Mouse (Mus musculus): ENCODE data around the gene Sgce. TPM values are rescaled to one million over a fixed set of nuclear protein-coding genes. Genes with fewer than 3 reads are reported as not detected.
"Not testable (repeated sequence)": the region's sequence is repeated elsewhere in the genome, so short reads cannot be mapped to it uniquely, and the experiment has no call there.

Sgce gene
- total RNA-seq (2014; rRNA removed) = 25.5 and 29.7 TPM in 2 replicates
- polyA plus RNA-seq (2015; fragmentation: Nextera tagmentation; extraction: Ambion mirVana) = 46.2 and 51.3 TPM in 2 replicates

DNA sequence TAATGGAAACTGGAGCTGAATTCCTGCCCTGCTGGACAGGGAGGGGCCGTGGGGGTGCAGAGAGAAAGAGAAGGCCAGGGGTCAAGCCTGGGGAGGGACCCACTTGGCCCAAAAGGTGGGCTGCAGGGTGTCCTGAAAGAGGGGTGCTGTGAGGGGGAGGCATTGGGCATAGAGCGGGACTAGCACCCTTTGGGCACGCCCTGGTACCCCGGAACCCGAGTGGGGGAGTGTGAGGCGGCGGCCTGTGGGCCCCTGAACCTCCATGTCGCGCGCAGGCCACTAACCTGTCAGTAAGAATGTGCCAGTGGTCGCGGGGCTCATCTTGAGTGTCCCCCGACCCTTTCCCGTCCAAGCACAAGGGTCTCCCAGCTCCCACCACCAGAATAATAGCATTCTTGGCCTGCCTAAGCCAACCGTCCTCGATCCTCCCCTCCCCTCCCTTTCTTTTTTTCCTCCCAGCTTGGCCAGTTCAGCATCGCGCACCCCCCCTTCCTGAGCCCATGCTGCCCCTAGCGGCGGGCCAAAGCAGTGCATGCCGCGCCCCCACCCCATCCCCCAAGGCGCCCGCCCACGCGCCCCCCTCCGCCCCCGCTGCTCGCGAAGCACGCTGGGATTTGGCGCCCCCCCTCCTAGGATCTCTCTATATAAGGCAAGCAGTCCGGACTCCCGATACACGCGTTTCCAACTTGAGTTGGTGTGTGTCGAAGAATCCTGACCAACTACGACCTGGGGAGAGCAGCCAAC is at the start of gene Sgce, which contains the start of gene Peg10:
TSS of gene Sgce (minus strand) at position 512 of the 744 bp plus-strand sequence.
TSS of gene Peg10 (plus strand) at position 611 of the 744 bp plus-strand sequence.
- ATAC-seq (peak; percentile 68), DNase-seq (ENCODE audit: low spot score) (peak; percentile 84)
- Histone ChIP-seq H3K36me3 (ENCODE audit: insufficient read depth, low read length) (no peaks in the 10 kb centered on the region), H3K9me3 (ENCODE audit: low read length) (0 out of 2 replicates have a peak, but pooled peaks cover 4% of the 10 kb centered on the region), H3K4me2 (ENCODE audit: low read depth, low read length) (peak within 1 kb of the TSS; percentile 65), H3K27ac (peak within 1 kb of the TSS; percentile 80), H3K4me3 (ENCODE audit: low read length) (peak within 1 kb of the TSS; percentile 45), H3K27me3 (ENCODE audit: insufficient read depth, low read length) (no peaks in the 10 kb centered on the region), H3K9ac (replicated peaks; ENCODE audit: low read length) (peak within 1 kb of the TSS; percentile 62), H3K4me1 (ENCODE audit: insufficient read depth, low read length) (no peaks in the 10 kb centered on the region)
- peak; percentile 72 for TF ChIP-seq CTCF (IDR thresholded peaks at IDR 0.05; ENCODE audit: low read depth)
- WGBS = 47% methylated on average over 34 of the region's 38 CpGs

GRCm38 (mm10) chr6:4796281-4796680 is 49.3 kb upstream of the Sgce start:
- DNase-seq (ENCODE audit: low spot score) (no peak), ATAC-seq (no peak)
- Histone ChIP-seq H3K4me2 (ENCODE audit: low read depth, low read length) (no peak overlapping the region), H3K27me3 (ENCODE audit: insufficient read depth, low read length) (no peaks in the 10 kb centered on the region), H3K4me1 (ENCODE audit: insufficient read depth, low read length) (no peaks in the 10 kb centered on the region), H3K36me3 (ENCODE audit: insufficient read depth, low read length) (no peaks in the 10 kb centered on the region), H3K27ac (no peak overlapping the region), H3K9me3 (ENCODE audit: low read length) (no peaks in the 10 kb centered on the region), H3K9ac (replicated peaks; ENCODE audit: low read length) (no peak overlapping the region), H3K4me3 (ENCODE audit: low read length) (no peak overlapping the region)
- 94% methylated on average over 1 of the region's 1 CpGs for WGBS
- no peak for TF ChIP-seq CTCF (IDR thresholded peaks at IDR 0.05; ENCODE audit: low read depth)

- WGBS = 48% methylated on average over 2 of the region's 2 CpGs
- no peak for TF ChIP-seq CTCF (IDR thresholded peaks at IDR 0.05; ENCODE audit: low read depth)
- DNase-seq (ENCODE audit: low spot score) (no peak), ATAC-seq (peak; percentile 99)
- Histone ChIP-seq H3K9ac (replicated peaks; ENCODE audit: low read length) (no peak overlapping the region), H3K4me2 (ENCODE audit: low read depth, low read length) (no peak overlapping the region), H3K36me3 (ENCODE audit: insufficient read depth, low read length) (no peaks in the 10 kb centered on the region), H3K4me1 (ENCODE audit: insufficient read depth, low read length) (no peaks in the 10 kb centered on the region), H3K27ac (no peak overlapping the region), H3K27me3 (ENCODE audit: insufficient read depth, low read length) (no peaks in the 10 kb centered on the region), H3K4me3 (ENCODE audit: low read length) (no peak overlapping the region), H3K9me3 (ENCODE audit: low read length) (no peaks in the 10 kb centered on the region)
Measured at GRCm38 (mm10) chr6:4762252-4762651, 15.2 kb upstream of the Sgce start.

GRCm38 (mm10) chr6:4761415-4762142 is 14.6 kb upstream of the Sgce start:
- peak; percentile 39; the same call in 1 of the 2 replicates for ATAC-seq
- H3K4me1 ChIP-seq (ENCODE audit: insufficient read depth, low read length); H3K9ac ChIP-seq (replicated peaks; ENCODE audit: low read length); H3K9me3 ChIP-seq (ENCODE audit: low read length); H3K4me2 ChIP-seq (ENCODE audit: low read depth, low read length); H3K27me3 ChIP-seq (ENCODE audit: insufficient read depth, low read length); H3K4me3 ChIP-seq (ENCODE audit: low read length); H3K36me3 ChIP-seq (ENCODE audit: insufficient read depth, low read length); DNase-seq (ENCODE audit: low spot score); H3K27ac ChIP-seq: not testable (repeated sequence)
- 44% methylated on average over 3 of the region's 3 CpGs for WGBS

DNA sequence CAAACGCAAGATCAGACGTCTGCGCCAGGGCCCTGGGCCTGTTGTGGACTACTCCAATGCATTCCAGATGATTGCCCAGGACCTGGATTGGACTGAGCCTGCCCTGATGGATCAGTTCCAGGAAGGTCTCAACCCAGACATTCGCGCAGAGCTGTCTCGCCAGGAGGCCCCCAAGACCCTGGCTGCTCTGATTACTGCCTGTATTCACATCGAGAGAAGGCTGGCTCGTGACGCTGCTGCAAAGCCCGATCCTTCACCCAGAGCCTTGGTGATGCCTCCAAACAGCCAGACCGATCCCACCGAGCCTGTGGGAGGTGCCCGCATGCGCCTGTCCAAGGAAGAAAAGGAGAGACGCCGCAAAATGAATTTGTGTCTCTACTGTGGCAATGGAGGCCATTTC is 7.9 kb upstream of the Sgce start:
- DNase-seq (ENCODE audit: low spot score) (no peak), ATAC-seq (no peak)
- Histone ChIP-seq H3K4me1 (ENCODE audit: insufficient read depth, low read length) (no peaks in the 10 kb centered on the region), H3K9me3 (ENCODE audit: low read length) (no peaks in the 10 kb centered on the region), H3K27me3 (ENCODE audit: insufficient read depth, low read length) (no peaks in the 10 kb centered on the region), H3K4me2 (ENCODE audit: low read depth, low read length) (no peak overlapping the region), H3K27ac (no peak overlapping the region), H3K9ac (replicated peaks; ENCODE audit: low read length) (no peak overlapping the region), H3K4me3 (ENCODE audit: low read length) (no peak overlapping the region), H3K36me3 (ENCODE audit: insufficient read depth, low read length) (no peaks in the 10 kb centered on the region)
- WGBS = 93% methylated on average over 16 of the region's 16 CpGs
- TF ChIP-seq CTCF (IDR thresholded peaks at IDR 0.05; ENCODE audit: low read depth) = no peak

GRCm38 (mm10) chr6:4754286-4754685 is 7.3 kb upstream of the Sgce start:
- 95% methylated on average over 10 of the region's 10 CpGs for WGBS
- no peaks in the 10 kb centered on the region for H3K27me3 ChIP-seq (ENCODE audit: insufficient read depth, low read length)
- ATAC-seq = no peak

More at GRCm38 (mm10) chr6:4754286-4754685, 7.3 kb upstream of the Sgce start:
- Histone ChIP-seq H3K27ac (no peak overlapping the region), H3K36me3 (ENCODE audit: insufficient read depth, low read length) (no peaks in the 10 kb centered on the region), H3K4me1 (ENCODE audit: insufficient read depth, low read length) (no peaks in the 10 kb centered on the region), H3K9ac (replicated peaks; ENCODE audit: low read length) (no peak overlapping the region), H3K4me3 (ENCODE audit: low read length) (no peak overlapping the region), H3K9me3 (ENCODE audit: low read length) (no peaks in the 10 kb centered on the region), H3K4me2 (ENCODE audit: low read depth, low read length) (no peak overlapping the region)
- DNase-seq (ENCODE audit: low spot score) = no peak
- no peak for TF ChIP-seq CTCF (IDR thresholded peaks at IDR 0.05; ENCODE audit: low read depth)
